Mouse (Mus musculus) testis, postnatal 14 days (tissue): Measurements from ENCODE around the gene Fgfr2.

Experiments used
- DNase-seq: peaks from one replicate; pipeline ENCODE4 v3.0.0; 2021; ENCODE audit warnings: low spot score

Gene Fgfr2

DNA sequence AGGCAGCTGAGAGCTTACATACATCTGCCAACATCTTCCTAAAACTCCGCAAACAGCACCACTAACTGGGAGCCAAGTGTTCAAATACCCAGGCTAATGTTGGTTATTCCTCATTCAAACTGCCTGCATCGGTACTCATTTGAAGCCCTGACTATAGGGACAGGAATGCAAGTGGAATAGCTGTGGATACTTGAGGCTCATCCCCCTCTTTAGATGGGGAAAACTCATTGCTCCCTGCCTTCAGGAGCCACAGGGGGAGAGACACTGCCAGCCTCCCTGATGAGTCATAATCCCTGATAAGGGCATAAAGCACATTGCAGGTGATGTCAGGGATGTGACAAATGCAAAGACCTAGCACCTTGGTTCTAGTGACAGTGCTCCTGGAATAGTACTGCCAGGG is 2814.0 kb downstream of the Fgfr2 start:
- DNase-seq = no peak

DNA sequence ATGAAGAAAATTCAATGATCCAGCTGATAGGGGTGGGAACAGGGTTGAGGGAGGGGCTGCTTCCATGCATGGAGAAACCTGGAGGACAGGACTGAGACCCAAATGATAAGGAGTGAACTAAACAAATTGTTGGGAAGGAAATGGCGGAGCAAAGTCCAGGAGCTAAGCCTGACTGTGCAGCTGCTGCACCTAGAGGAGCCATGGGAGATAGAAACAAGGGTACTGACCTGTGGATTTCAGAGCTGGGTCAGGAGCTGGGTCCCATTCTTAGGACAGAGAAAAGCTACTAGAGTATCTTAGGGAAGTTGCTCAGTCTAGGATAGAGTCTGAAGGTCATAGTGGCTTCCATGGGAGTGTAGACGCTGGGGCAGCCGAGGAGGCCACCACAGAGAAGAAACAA is 2816.1 kb downstream of the Fgfr2 start:
- DNase-seq = no peak

GRCm38 (mm10) chr7:130304642-130305041 is 2818.5 kb downstream of the Fgfr2 start:
- DNase-seq = no peak

DNA sequence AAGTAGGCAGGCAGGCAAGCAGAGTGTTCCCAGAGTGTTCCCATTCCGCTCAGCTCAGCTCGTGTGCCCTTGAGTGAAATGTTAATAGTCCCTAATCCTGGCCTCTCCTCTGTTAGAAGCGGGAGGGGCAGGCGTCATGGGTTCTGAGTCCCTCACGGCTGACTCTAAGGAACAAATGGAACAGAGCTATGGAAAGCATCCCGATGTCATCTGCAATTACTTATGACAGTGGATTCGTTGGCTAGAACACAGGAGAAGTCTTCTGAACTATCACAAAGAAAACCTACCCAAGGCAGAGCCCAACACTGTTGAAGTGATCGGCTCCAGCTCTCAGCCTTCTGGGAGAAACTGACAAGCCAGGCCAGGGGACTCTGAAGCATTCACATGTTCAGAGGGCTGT is 2819.7 kb downstream of the Fgfr2 start:
- no peak for DNase-seq

- DNase-seq = no peak
Measured at GRCm38 (mm10) chr7:130300606-130301005, 2822.5 kb downstream of the Fgfr2 start.

GRCm38 (mm10) chr7:130298926-130299594 is 2824.1 kb downstream of the Fgfr2 start:
- DNase-seq = no peak

DNA sequence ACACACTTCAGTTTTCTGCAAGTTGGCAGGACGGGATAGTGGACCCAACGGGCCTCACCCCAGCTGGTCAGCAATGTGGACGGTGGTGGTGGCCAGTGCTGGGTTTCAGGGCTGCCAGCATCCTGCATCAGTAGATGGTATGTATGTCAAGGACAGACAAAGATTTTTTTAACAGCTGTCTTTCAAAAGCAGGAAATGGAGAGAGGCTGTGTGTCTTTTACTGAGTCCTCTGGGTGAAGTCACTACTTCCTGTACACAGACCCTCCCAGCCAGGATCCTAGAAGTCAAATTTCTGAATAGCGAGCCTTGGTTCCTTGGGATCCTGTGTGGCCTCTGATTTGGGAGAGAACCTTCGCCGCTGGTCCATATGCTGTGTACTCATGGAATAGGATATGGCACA is 2832.0 kb downstream of the Fgfr2 start:
- DNase-seq = no peak

DNA sequence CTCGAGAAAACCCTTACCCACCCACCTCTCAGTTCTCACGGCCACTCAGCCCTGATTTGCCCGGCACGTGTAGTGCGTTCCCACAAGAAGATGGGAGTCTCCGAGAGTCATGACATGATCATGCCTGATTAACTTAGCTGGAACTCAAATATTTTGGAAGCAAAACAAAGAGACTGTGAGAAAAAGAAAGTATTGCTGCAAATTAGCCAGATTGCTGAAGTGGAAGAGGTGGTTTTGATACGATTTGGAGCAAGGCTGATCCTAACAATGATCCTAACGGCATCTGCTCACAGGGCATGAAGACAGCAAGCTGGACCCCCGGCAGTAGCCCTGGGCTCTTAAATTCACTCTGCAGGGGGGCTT is 2833.7 kb downstream of the Fgfr2 start:
- DNase-seq = no peak

DNA sequence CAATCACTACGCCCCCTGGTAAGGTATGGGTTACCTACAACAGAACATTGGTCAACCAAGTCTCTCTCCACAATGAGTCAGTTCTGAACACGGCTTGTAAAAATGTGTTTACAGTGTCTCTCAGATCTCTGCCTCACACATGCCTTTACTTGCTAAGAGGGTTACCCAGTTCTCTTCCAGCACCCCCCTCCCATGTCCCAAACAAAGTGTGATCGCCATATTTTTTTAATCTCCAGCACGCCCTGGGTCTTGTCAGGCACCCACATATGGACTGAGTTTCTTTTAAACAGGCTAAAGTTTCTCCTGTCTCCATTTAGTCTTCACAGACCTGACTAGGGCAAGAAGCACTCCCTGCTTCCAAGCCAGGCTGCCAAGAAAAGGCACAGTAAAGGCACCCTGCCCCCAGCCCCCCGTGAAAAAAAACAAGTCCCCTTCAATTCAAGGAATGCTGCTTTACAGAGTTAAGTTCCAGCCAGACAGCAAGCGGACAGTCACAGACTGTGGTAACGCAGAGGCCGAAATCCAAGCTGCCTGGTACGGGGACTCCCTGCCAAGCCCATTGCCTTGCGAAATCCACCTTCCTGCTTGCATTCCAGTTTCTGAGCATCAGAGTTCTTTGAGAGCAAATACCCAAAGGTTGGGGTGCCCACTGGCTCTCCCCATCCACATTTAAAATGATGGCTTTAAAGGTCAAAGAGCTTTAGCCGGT is 2834.3 kb downstream of the Fgfr2 start:
- no peak for DNase-seq

DNA sequence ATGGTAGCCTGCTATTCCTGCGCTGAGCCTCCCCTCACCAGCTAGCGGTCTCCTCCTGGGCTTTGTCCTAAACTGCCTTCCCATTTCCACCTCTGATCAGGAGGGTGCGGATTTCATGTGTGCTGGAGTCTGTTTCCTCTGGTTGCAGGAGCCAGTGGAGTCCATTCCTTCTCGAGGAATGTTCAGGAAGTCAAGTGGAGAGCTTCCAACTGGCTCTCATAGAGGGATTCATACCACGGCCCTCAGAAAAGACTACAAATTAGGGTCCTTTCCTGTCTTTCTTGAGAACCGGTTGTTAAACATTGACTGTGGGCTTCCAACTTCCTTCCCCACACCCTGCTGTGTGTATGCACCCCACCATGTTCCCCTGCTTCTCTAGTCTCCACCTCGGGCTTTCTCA is 2834.9 kb downstream of the Fgfr2 start:
- no peak for DNase-seq

DNA sequence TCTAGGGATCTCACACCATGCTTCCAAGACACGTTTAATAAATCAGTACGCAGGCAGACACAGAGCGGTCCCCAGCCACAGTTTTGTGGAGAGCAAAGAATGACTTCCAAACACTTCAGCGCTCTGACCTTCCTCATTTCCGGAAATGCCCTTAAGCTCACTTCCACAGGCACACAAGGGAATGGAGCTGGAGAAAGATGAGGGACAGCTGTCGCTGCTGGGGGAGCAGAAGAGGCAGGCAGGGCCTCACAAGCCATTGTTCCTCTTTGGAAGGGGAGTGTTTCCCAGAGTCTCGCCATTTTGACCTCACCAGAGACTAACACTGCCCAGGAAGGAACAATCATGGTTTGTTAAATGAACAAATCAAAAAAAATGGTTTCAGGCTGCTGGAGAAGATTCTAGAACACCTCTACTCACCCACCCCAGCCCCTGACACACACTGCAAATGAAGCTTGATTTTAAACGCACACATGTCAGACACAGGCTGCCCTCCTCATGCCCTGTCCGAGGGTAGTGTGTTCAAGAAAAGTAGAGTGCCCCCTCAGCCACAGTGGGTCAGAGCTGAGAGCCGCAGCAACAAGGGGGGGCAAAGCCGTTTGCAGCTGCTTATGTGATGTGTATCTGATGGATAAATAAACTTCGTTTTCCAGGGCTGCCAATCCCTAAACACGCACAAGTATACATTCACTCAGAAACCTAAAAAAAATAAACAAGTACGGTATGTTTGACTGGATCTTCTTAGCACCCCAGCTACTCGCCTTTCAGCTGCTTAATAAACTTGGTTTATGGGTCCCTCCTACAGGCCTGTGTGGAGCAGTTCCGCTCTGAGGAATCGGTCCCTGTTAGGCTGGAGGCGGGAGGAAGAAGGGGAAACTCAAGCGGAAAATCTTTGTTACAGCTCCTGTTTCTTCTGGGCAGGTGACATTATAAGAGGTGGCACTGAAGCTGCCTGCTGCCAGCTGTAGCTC is 2844.1 kb downstream of the Fgfr2 start:
- DNase-seq = no peak

DNA sequence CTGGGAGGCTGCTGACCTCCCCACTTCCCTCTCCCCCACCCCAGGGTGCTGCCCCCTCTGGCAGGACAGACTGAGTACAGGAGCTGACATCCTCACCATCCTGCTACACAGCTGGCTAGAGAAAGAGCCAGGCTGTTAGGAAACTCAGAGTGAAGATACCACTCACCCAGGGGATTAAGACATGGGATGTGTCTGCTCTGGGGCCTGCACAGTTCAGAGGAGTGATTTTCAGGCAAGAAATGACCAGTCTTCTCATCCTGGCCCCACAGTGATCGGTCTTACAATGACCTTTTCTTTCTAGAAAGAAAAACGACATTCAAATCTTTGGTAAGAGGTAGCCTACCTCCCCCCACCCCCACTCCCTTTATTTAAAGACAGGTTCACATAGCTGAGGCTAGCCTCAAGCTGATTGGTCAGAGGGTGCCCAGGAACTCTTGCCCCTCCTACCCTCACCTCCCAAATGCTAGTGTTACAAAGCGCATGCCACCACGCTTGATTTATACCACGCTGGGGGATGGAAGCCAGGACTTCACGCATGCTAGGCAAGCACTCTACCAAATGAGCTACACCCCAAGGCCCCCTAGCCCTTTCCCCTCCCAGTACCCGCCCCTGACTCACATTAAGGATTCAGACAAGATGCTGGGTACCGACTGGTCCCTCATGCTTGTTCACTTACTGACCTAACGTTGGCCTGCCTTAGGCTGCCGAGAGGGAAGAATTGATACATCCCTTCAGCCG is 2845.0 kb downstream of the Fgfr2 start:
- no peak for DNase-seq

DNA sequence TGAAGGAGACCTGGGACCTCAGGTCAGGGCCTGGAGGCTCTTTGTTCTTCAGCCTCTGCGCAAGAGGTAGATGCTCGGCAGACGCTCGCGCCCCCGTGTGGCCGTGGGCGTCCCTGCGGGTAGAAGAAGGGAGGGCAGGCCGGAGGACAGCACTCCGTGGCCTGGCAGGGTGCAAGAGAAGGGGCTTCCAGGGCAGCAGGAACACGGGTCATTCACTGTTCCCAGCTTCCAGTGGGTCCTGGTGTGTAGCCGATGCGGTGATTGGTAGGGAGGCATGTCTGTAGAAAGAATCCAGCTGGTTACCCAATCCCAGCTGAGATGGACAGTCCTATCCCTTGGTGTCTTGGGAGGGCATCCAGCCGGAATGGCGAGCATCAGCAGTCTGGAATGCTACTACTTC is 2849.9 kb downstream of the Fgfr2 start:
- DNase-seq = peak; percentile 59

GRCm38 (mm10) chr7:130270807-130271206 is 2852.3 kb downstream of the Fgfr2 start:
- DNase-seq = no peak

DNA sequence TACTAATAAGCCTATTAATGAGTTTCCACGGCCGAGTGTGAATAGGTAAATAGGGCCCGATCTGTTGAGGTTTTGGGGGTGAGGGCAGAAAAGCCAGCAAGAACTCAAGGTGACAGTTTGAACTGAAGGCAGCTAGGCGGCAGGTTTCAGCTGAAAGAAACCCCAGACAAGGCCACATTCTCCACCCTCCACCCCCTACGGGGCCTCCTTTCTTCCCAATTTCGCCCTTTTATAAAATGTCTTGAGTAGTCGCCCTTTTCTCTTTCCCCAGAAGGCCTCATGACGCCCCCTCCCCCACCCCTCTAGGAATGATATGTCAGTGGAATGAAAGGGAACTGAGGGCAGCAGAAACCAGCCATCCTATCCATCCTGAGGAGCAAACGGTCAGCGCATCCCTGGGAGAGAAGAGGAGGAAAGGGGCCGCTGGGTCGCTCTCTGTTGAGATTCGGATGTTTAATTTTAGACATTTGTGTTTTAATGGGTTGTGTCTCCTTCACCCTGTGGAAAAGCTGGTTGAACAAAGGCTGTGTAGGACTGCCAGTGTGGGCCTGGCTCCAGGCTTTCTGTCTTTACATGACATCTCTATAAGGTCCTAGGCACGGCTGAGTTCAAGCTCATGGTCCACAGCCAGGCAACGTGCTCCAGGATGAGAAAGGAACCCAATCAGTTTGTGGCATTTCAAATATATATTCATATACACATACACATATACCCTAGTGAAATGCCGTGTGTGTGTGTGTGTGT is 2853.9 kb downstream of the Fgfr2 start:
- DNase-seq = no peak

DNA sequence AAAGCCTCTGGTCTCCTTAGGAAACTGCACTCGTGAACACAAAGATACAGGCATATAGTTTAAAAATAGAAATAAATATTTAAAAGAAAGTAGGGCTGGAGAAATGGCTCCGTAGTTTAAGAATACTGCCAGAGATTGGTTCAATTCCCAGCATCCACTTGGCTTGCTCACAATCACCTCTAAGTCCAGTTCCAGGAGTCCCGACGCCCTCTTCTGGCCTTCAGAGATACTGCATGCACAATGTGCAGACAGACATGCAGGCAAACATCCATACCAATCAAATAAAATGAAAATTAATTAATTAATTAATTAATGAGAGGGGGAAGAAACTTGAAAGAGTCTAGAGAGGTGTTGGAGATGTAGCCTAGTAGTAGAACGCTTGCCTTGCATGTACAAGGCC is 2856.1 kb downstream of the Fgfr2 start:
- no peak for DNase-seq

- DNase-seq = peak; percentile 67
Measured at GRCm38 (mm10) chr7:130266166-130266490, 2857.0 kb downstream of the Fgfr2 start.

DNA sequence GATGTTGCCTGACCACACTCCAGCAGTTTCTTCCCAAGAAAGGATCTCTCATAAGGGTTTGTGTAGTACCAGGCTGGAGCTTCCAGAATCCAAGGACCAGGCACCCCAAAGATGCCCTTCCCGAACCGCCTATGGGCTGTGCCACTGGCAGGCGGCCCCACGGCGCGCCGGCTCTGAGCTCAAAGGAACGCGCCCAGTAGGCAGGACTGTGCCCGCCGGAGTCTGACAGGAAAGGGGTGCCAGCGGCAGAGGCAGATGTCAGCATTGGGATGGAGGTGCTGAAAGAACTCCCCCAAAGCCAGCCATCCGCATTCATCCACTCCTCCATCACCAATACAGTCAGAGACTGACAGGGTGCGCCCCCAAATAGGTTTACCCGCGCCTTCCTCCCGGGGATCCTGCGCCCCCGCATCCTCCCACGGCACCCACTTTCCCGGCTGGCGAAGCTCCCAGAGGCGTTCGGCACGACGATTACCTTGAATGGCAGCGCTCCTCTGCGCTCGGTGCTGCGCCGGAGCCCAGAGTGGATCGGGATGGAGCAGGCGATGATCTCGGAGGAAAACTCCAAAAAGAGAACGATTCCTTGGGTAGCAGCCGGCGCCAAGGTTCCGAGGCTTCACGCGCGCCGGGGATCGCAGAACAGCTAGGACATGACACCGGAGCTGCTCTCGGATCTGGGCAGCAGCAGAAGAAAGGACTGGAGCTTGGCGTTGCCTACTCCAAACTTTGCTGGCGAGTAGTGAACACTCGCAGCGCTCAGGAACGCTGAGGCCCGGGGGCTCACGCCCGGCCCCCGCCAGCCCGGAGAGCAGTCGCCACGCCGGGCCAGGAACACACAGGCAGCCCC is 2857.6 kb downstream of the Fgfr2 start:
- DNase-seq = no peak

DNA sequence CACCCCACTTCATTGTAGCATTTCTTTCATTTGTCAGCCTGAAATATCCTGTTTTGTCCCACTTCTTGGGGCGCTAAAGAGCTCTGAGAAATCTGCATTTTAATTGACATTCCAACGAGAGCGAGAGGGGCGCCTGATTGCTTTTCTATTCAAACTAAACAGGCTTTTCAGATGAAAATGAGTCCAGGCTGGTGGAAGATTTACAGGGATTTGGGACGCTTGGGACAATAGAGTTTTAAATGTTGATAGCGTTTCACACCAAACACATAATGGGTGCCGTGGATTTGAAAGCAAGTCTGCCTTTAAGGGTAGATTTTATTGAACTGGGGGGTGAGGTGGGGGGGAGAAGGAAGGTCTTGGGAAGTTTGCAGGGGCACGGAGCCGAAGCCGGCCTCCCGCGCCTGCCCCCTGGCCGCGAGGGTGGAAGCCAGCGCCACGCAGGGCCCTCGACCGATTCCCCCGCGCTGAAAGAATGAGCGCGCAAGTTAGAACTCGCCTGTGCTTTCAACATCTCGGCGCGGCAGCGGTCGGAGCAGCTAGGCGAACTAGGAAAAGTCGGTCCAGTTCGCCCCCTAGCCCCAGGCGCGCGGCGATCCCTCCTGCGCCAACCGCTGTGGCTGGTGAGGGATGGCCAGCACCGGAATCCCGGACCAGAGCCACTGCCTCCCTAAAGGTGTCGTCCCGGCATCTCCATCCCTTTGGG is 2858.4 kb downstream of the Fgfr2 start:
- peak; percentile 29 for DNase-seq

DNA sequence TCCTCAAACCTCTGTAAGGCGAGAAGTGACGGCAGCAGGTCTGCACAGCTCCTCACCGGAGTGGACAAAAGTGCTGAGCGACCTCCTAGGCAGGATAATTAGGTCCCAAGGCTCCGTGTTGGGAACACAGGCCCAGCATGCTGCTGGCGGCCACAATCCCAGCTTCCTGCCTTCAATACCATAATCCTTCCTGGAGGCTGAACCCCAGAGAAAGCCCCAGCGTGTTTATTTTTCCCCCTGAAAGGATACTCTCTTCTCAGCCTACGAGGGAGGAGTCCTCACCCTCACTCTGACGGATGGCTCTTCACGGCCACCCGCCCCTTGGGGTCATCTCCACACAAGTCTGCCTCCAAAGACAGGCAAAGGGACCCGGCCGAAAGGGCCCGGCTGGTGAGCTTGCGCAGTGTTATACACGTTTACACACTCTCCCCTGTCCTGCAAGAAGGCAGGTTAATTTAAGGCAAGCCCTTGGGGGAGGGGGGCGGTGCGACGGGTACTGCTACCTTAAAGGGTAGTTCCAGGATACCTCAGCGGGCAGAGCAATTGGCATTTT is 2859.3 kb downstream of the Fgfr2 start:
- DNase-seq = no peak
